Mouse (Mus musculus) frontal cortex, adult 2 months (tissue): Measurements from ENCODE around the gene Iqcc. TPM values are rescaled to one million over a fixed set of nuclear protein-coding genes. Genes with fewer than 3 reads are reported as not detected.
A peak's percentile ranks its signal among the peaks of the same experiment; 100 is the strongest.

Source experiments
- DNase-seq, 2 experiments: peaks; one replicate each; pipeline ENCODE4 v3.0.0; 2022; ENCODE audit warnings: low spot score in 1 of 2; ENCODE audit errors: extremely low spot score in 1 of 2
- polyA plus RNA-seq: library from polyadenylated mRNA; depleted of rRNA; stranded (reverse); fragments of >200 nt; gene quantifications from 2 replicates; pipeline ENCODE4 v1.2.3, GENCODE M21; 2012; rRNA removed

Gene Iqcc
- polyA plus RNA-seq, 1 experiment: 34.9 TPM

DNA sequence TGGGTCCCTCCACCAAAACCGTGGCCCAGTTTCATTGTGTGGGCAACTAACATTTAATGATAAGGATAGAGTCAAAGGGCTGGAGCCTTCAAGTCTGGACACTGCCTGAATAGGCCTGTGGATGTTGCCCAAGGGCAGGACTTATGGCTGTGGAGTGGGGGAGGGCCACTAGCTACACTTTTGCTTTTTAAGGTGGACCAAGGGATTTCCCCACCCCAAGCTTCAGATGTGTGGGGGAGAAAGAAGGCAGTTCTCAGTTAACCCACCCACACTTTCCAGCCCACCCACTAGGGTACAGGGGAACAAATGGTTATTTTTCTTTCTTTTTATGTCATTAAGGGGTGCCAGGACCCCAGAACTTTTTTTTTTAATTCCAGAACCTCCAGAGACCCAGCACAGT, 34.5 kb downstream of the Iqcc start:
- no peak for DNase-seq

DNA sequence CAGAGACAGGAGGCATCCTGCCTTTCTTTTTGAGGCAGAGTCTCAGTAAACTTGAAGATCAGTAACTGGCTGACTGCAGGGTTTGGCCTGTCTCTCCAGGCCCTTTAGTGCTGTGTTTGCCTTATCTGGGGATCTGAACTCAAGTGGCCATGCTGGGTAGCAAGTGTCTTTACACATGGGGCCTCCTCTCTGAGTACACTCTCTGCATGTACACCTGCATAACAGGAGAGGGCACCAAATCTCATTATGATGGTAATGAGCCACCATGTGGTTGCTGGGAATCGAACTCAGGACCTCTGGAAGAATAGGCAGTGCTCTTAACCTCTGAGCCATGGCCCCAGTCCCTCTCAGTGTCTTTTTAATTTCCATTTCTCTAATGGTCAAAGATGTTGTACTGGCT, 36.6 kb downstream of the Iqcc start:
- DNase-seq: no peak

DNA sequence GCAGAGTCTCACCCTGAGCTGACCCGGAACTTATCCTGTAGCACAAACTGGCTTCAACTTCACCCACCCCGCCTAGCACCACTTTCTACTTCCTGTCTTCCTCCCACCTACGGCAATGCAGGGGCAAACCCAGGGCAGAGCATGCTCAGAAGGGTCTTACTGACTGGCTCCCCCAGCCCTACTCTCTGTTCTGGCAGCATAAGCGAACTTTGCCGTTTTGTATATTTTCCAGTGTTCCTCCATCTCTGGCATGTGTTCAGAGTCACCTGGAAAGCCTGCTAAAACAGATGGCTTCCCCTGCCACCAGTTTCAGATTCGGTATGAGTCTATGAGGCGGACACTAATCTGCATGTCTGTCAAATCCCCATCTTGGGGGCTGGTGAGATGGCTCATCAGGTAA, 38.6 kb downstream of the Iqcc start:
- no peak for DNase-seq

DNA sequence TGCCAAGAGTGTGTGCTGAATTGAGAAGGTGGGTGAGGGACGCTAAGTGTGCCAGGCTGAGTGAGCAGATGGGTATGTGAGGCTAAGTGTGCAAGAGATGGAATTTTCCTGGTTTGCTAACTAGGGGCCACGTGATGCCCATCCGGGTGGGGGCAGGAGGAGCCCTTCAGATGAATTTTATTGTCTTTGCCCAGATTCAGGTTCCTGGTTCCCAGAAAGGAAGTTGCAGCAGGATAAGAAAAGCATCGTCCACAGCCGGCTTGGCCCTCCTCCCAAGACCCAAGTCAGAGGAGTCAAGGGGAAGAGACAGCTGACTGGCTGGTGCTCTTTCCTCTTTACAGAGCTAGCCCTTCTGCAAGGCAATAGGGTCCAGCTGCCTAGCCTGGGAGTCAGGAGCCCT, 40.4 kb downstream of the Iqcc start, which contains the start of gene Fam167b:
Fam167b (minus strand) TSS at position 84 of the 400 bp plus-strand sequence.
- DNase-seq: no peak

DNA sequence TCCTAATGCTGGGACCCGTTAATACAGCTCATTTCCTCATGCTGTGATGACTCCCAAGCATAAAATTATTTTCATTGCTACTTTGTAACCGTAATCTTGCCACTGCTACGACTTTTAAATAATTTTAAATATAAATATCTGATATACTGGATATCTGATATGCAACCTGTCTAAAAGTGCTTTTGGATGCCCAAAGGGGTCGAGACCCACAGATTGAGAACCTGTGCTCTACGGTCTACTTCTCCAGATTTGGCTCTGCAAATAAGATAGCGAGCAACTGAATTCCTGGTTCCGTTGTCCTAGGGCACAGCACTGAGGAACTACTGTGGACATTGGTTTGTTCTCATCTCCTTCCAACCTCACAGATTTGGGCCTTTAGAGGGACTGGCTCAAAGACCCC, 41.2 kb downstream of the Iqcc start:
- DNase-seq: no peak

DNA sequence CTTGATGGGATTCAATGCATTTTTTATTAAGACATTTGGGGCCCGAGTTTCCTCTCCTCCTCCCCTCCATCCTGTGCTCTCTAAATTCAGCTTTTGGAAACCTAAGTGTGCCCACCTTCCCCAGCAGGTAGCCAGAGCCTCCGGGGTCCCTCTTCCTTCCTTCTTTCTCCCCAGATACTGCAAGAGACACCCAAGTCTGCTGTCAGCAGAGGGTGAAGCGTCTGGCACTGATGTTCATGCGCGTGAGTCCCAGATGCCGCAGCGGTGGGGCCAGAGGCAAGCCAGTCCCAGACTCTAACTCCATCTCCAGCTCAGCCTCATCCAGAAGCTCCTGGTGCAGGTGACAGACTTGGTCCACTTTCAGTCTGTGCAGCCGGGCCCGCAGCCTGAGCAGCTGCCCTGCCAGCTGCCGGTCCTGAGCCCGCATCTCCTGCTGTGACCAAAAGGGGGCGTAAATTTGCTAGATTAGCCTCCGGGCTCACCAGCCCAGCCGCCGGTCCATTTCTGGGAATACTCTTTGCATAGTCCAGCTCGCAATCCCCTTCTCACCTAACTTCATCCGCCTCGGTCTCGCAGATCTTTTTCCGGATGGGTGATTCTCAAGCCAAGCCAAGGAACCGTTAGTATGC, 41.9 kb downstream of the Iqcc start:
- DNase-seq: peak in 1 of 2 experiments; percentile 67

DNA sequence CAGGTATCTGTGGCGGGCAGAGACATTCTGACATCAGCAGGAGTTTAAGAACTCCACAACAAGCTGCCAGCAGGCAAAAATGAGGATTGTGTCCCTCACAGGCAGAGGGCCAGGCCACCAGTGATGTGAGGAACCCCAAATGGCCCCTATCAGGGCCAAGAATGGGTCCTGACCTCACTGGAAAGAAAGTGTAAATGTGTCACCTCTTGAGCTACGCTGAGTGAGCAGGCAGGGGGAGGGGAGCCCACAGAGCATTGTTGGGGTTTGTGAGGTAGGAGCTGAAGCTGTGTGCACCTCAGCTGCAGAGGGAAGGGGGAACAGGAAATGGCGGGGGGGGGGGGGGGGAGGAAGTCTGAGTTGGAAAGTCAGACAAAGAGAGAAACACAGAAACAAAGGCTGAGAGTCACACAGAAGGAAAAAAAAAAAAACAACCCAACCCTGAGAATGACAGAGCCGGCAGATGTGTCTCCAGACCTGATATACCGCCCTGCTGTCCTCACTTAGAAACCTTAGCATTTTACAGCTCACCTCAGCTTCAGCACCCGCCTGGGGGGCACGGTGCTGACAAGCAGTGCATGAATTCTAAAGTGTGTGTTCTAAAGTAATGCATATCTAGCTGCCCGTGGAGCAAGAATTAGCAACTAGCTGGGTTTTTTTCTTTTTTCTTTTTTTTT, 43.6 kb downstream of the Iqcc start:
- DNase-seq: no peak

DNA sequence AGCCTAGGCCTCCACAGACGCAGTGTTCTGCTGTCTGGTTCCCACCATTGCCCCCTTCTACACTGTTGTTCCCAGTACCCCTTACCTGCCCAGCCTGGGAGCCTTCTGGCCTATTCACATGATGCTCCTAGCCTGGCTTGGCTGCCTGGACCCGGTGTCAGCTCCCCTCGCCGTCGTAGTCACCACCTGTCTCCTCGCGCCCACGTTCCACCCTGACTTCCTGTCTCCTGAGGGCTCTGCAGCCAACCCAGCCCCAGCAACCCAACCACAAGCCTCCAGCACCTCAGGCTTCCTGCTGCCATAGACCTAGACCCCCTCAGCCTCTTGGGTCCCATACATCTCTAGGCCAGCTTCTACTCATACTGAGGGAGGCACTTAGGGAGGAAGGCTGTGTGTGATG, 45.5 kb downstream of the Iqcc start, which contains the start of gene Lck:
Lck (minus strand) TSS at position 212 of the 400 bp plus-strand sequence.
- DNase-seq: no peak

DNA sequence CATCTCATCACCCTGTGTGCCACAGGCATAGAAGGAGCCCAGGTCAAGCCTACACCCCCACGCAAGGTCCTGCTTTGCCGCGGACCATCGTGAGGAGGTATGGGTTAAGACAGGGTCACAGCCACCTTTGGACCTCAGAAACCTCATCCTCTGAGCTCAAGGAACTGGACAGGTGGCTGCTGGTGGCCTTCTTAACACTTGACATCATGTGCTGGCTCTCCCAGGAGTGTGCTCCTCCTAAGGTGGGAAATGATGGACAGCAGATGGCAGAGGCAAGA, 45.9 kb downstream of the Iqcc start:
- no peak for DNase-seq

DNA sequence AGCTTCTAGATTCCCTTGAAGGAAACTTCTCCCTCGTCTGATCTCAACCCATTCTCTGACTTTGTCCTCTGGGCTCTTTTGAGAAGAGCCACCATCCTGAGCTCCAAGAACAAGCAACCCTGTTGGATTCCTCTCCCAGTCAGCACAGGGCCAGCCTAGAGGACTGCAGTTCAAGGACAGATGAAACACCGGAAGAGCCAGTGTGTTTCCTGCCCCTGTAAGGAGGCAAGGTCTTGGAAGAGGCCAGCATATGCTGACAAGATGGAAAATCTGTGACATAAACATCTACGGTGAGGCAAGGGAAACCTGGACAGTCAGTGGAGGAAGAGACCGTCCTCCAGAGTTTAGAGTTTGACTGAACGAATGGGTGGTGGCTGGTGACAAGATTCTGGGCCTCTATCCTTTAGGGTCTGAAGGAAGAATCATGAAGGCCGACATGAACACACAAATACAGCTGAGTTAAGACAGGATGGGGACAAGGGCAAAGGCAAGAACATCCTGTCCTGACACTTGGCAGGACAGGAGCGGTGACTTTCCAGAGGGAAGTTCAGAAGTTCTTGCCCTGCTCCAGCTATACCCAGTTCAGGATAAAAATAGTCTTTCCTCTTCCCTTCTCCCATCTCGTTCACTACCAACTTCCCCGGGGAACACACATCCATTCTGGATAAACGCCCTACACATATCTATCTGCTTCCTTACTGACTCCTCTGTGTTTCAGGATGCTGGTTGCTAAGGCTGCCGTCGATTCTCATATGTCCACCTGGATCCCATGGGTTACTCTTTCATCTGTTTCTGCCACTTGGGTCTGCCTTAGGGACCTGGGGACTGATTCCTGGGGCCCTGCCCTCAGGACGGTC, 46.4 kb downstream of the Iqcc start:
- DNase-seq: no peak

DNA sequence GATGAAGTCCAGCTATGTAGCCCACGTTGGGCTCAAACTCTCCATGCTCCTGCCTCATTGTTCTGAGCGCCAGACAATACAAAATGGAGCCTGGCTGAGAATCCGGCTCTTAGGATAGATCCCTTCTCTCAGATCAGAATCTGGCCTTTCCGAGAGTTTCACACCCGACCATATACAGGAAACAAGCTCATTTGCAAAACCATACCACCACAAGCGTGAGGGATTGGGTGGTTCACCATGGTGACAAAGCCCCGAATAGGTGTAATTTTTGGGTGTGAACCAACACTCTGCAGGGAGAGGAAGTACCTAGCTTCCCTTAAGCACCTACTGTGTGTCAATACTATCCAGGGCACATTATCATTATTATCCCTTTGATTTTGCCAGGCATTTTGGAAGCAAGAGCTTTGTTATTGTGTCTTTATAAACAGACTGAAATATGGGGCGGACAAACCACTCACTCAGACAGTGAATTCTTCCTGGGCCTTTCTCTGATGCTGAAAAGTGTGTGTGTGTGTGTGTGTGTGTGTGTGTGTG, 47.3 kb downstream of the Iqcc start:
- no peak for DNase-seq

DNA sequence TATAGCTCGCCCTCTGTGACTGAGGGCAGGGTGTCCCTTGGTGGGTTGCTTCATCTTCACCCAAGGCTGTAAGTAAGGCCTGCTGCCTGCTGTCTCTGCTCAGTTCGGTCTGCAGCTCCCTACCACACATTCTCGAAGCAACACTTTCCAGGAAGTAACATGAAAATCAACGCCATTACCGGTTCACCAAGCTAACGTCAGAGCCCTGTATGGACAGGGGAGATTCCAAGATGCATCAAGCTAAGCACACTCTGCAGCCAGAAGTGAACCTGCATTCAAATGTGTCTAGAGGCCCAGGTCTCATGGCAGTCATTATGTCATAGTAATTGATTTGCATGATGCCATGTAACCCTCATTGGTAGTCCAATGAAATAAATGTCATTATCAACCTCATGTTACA, 48.9 kb downstream of the Iqcc start:
- DNase-seq: no peak

DNA sequence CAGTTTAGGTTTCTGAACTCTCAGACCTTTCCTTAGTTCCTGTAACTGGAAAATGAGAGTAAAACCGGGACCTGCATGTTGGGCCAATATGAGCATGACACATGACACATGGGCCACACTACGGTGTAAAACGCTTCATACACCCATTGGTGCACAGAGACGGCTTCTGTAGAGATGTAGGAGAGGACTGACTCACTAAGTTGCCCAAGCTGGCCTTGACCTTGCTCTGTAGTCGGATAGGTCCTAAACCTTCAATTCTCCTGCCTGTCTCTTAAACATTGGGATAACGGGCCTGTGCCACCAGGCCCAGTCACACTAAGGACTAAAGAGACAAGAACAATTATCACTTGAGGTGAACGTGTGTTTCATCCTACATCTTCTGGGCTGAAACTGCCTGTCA, 50.5 kb downstream of the Iqcc start:
- DNase-seq: no peak

DNA sequence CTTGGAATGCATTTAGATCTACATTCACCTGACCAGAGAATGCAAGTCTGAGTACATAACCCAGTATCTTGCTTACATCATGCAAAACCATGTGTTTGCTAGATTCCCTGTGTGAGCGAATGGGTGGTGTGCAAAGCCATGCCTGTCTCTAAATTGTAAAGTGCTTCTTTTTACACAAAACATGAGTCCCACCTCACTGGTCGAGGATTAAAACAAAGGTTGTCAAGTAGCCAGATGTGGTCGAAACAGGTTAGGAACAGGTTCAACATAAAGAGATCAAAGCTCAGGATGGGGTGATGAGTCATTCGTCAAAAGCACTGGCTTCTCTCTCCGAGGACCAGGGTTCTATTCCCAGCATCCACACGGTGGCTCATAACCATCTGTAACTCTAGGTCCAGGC, 53.8 kb downstream of the Iqcc start:
- DNase-seq: no peak

Other genes starting within 250 kb of the Iqcc start
- gene Zbtb8a, start 241.0 kb downstream of the Iqcc start, polyA plus RNA-seq: 8.5 and 9.2 TPM in 2 replicates
- gene Zbtb8b, start 178.2 kb downstream of the Iqcc start, polyA plus RNA-seq: 2.0 and 2.6 TPM in 2 replicates
- gene Bsdc1, start 157.5 kb downstream of the Iqcc start, polyA plus RNA-seq: 36.5 and 37.9 TPM in 2 replicates
- gene Tssk3, start 128.1 kb downstream of the Iqcc start, polyA plus RNA-seq: 0.11 and 0.26 TPM in 2 replicates
- gene Fam229a, start 127.9 kb downstream of the Iqcc start, polyA plus RNA-seq: 1.2 and 1.6 TPM in 2 replicates
- gene Marcksl1, start 105.5 kb downstream of the Iqcc start, polyA plus RNA-seq: 233 TPM in 2 replicates
- gene Hdac1, start 76.4 kb downstream of the Iqcc start, polyA plus RNA-seq: 61.8 and 70.6 TPM in 2 replicates
- 3.4 and 3.9 TPM in 2 replicates for gene Lck, start 45.5 kb downstream of the Iqcc start, polyA plus RNA-seq
- gene Fam167b, start 40.5 kb downstream of the Iqcc start, polyA plus RNA-seq: 0.84 and 1.4 TPM in 2 replicates
- 215 and 219 TPM in 2 replicates for gene Eif3i, start 18.5 kb downstream of the Iqcc start, polyA plus RNA-seq
- gene Tmem234, start 18.4 kb downstream of the Iqcc start, polyA plus RNA-seq: 139 and 143 TPM in 2 replicates
- 11.6 and 13.7 TPM in 2 replicates for gene Dcdc2b, start 4.8 kb downstream of the Iqcc start, polyA plus RNA-seq
- 105 and 107 TPM in 2 replicates for gene Ccdc28b, start 4.8 kb upstream of the Iqcc start, polyA plus RNA-seq
- 31.9 and 36.2 TPM in 2 replicates for gene Txlna, start 22.0 kb upstream of the Iqcc start, polyA plus RNA-seq
- 43.6 and 49.5 TPM in 2 replicates for gene Kpna6, start 53.7 kb upstream of the Iqcc start, polyA plus RNA-seq
- 19.9 and 21.1 TPM in 2 replicates for gene Tmem39b, start 77.7 kb upstream of the Iqcc start, polyA plus RNA-seq
- gene Khdrbs1, start 123.2 kb upstream of the Iqcc start, polyA plus RNA-seq: 52.0 and 53.0 TPM in 2 replicates
- 77.1 and 82.1 TPM in 2 replicates for gene Ptp4a2, start 192.1 kb upstream of the Iqcc start, polyA plus RNA-seq